Mouse (Mus musculus): ENCODE measurements around the gene Ndp. TPM values are rescaled to one million over a fixed set of nuclear protein-coding genes. Genes with fewer than 3 reads are reported as not detected.

Ndp gene
- not detected for polyA plus RNA-seq (2017; shearing (Covaris generic))

DNA sequence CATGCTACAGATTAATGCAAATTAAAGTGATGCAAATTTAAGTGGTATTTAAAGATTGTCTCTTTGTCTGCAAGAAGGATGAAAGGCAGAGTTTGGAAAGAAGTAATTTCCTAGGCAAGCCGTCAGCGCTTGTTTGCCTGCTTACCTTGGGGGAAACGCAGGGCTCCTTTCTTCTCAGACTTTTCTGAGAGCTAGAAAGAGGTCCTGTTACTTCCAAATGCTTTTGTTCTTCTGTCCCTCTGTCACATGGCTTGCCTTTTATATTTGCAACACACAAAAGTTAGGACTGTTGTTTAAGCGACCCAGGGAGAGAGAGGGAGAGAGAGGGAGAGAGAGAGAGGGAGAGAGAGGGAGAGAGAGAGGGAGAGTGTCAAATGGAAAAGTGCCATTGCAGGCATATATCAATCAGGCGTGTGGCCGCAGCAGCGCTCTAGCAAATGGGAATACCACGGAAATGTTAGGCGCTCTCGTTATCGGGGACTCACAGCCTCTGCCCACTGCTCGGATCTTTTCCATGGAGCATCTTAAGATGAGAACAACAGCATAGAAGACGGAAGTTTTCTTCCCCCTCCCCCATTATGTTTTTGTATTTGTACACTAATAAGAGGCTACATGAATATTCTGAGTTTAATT, at the start of gene Ndp:
TSS of gene Ndp (minus strand) at position 534 of the 633 bp plus-strand sequence.
- no peak for ATAC-seq

- ATAC-seq, result no peak
These were observed 43.2 kb upstream of the Ndp start for GRCm38 (mm10) chrX:16954767-16955166.

GRCm38 (mm10) chrX:16918006-16918405, 6.4 kb upstream of the Ndp start:
- no peak for ATAC-seq

- ATAC-seq, result no peak
These were observed 1.5 kb upstream of the Ndp start for GRCm38 (mm10) chrX:16913118-16913517.

DNA sequence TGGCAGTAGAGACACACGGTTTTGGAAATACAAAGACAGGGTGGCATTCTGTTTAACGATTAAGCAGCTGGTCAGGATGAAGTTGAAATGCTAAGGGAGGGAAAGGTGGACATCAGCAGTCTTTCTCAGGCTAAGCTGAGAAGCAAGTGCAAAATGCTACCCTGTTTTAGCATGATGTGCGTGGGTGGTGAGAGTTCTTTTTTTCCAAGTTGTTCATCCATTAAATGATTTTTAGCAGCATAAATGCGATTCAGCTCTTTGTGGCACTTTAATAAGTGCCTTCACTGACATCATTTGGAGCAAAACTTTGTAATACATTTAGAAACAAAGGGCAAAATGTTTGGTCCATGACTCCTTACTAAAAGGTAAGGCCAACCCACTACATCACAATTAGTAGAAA, 337 bp upstream of the Ndp start:
- no peak for ATAC-seq

- no peak for ATAC-seq
These were observed 1.1 kb downstream of the Ndp start for GRCm38 (mm10) chrX:16910211-16911095.

- ATAC-seq, result no peak
These were observed 2.9 kb downstream of the Ndp start for GRCm38 (mm10) chrX:16908652-16909051.

DNA sequence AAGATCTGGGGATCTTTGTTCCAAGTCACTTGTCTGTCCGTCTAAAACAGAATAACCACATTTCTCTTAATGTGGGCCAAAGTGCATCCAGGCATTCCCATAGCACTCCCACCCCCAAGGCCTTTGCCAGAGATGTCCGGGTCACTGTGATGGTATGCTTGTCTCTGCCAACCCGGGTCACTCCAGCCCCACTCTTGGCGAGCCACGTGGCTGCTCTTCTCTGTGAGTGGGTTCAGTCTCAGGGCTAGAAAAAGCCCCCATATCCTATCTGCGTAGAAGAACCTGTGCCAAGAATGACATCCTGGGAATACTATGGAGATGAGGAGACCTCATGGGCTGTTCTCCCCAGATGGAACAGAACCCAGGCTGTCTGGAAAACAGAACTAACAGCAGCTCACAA, 4.0 kb downstream of the Ndp start:
- ATAC-seq, result no peak

- ATAC-seq, result no peak
These were observed 17.0 kb downstream of the Ndp start for GRCm38 (mm10) chrX:16894377-16895175.

- ATAC-seq, result no peak
These were observed 43.8 kb downstream of the Ndp start for GRCm38 (mm10) chrX:16867640-16868314.

DNA sequence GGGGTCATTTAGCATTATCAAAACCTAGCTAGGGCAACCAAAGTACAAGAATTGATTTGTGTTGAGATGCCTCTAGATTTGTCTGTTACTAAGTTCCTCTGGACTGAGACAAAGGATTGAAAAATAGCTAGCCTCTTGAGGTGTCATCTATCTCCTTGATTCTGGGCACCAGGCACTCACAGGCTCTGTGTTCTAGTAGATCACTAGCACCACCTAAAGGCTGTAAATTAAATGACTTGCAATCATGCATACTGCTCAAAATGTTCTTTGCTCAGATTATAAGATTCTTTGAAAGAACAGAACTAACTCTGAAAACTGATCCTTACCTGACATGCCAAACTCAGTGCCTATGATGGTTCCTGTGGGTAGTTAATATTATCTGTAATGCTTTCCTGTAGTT, 51.3 kb downstream of the Ndp start:
- no peak for ATAC-seq

DNA sequence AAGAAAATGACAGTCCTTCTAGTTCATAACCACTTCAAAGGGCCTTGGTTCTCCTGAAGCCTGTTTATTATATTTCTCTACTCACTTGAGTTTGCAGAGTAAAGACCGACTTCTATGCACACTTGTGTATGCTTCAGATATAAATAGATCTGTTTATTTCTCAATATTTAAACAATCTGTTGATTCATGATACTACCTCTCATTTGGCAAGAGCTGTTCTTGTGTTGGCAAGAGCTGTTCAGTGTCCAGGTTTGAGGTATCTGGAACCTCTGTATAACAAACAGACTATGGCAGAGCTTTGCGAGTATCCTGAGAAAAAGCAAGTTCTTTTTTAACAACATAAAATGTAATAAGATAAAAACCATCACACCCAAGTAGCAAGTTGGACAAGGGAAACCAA, 65.5 kb downstream of the Ndp start:
- no peak for ATAC-seq

DNA sequence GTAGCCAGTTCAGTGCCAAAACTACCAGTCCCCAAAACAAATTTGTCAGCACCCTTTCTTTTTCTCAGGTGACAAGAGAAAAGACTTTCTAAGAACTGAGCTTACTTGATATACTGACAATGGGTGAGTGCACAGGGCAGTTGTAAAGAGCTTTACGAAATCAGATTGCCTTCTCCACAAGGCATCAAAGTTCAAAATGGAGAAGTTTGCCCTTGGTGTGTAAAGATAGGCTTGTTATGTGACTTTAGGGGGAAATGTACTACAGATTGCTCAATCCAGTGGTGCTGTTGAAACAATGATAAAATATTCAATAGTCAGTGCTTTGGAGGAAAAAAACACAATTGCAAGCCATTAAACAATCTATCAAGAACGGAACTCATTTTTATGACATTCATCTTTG, 70.1 kb downstream of the Ndp start:
- no peak for ATAC-seq

DNA sequence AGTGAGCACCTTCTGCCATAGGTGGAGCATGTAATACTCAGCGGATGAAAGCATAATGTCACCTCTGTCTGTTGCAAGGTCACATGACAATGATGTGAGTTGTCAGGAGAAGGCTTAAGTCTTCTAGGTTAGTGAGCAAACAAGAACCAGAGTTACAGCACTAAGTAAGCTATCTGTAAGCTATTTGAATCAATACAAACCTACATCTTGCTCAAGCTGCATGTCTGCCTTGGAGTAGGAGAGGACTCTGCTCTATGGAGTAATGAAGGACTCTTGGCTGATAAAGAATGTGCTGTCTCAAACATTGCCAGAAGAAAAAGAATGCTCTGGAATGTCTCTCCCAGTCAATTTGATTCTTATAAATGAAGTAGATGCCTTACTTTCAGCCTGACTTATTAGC, 74.3 kb downstream of the Ndp start:
- ATAC-seq, result no peak

- no peak for ATAC-seq
These were observed 75.0 kb downstream of the Ndp start for GRCm38 (mm10) chrX:16836488-16837082.

Other genes with a start within 250 kb of the Ndp start
- not detected for gene Maob, start 94.4 kb downstream of the Ndp start, polyA plus RNA-seq (2017; shearing (Covaris generic))